Mouse (Mus musculus): ENCODE results near the gene Adam1a.
A peak's percentile ranks its signal among the peaks of the same experiment; 100 is the strongest.

Adam1a gene

GRCm38 (mm10) chr5:121544910-121545792 lies at the start of gene Adam1a, which contains the start of gene Gm42878:
Gene Adam1a, minus strand, starts transcription at chr5:121545482.
Gene Gm42878, minus strand, starts transcription at chr5:121545482.
- DNase-seq (ENCODE audit: low spot score in 2 of 2), result peak in 1 of 2 experiments; percentile 24

GRCm38 (mm10) chr5:121594714-121595313 lies 49.5 kb upstream of the Adam1a start:
- no peak for DNase-seq (ENCODE audit: low spot score in 2 of 2)

GRCm38 (mm10) chr5:121593451-121594401 lies 48.4 kb upstream of the Adam1a start, which contains the start of gene Aldh2:
Gene Aldh2, minus strand, starts transcription at chr5:121593824.
- DNase-seq (ENCODE audit: low spot score in 2 of 2), result peak; percentile 91

- DNase-seq (ENCODE audit: low spot score in 2 of 2), result no peak
Measured at GRCm38 (mm10) chr5:121592816-121593407, 47.6 kb upstream of the Adam1a start.

DNA sequence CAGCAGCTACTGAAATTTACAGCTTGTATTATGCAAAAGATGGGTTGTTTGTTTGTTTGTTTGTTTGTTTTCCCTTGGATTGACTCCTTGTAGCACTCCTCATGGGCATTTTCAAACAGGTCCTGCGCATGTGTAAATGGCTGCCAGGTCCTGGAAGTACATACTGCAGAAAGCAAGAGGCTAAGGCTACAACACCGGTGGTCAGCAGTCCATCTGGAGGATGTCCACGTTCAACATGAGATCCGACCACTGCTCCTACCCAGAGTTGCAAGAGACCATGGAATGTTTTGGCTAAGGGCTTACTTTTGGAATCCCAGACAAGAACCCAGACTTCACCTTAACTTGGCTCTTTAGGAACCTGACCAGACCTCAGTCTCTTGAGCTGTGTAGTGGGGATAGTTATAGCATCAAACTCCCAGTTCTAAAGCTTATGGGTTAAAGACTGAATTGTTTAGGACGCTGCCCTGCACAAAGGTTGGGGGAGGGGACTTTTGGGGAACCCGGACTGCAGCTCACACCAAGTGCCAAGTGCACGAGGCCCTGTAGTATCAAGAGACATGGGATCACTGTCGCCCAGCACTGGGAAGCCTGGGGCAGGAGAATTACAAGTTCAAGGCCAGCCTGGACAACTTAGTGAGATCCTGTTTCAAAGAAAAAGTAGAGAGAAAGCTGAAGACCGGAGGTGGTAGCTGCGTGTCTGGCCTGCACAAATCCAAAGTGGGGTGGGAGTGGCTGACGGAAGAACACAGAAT lies 47.0 kb upstream of the Adam1a start:
- DNase-seq (ENCODE audit: low spot score in 2 of 2), result peak in 1 of 2 experiments; percentile 32

DNA sequence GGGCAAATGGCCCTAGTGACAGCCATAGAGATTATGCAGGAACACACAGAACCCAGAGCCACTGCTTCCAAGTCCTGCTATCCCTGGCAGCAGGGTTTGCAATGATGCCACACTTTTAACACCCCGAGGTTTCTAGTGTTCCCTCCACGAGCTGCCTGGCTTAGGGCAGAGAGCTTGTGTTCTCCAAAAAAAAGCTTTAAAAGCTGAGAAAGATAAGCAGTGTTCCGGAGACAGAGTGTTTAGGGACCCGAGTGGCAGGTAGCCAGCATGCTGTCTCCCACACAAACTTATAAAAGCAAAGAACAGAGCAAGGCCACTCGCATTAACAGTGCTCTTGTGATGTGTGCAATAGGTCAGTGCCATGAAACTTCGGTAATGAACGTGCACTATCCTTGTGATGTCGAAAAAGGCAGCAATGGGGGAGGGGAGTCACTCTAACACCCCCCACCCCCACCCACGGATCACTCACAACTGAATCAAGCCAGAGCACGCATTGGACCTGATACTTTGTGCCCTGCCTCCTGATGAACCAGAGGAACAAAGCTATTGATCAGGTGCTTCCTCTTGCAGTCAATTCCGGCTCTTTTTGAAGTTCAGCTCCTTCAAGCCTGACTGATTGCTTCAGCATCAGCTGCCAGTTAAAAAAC lies 46.3 kb upstream of the Adam1a start:
- DNase-seq (ENCODE audit: low spot score in 2 of 2), result peak; percentile 35 to 58

GRCm38 (mm10) chr5:121589928-121590327 lies 44.6 kb upstream of the Adam1a start:
- DNase-seq (ENCODE audit: low spot score in 2 of 2), result no peak

DNA sequence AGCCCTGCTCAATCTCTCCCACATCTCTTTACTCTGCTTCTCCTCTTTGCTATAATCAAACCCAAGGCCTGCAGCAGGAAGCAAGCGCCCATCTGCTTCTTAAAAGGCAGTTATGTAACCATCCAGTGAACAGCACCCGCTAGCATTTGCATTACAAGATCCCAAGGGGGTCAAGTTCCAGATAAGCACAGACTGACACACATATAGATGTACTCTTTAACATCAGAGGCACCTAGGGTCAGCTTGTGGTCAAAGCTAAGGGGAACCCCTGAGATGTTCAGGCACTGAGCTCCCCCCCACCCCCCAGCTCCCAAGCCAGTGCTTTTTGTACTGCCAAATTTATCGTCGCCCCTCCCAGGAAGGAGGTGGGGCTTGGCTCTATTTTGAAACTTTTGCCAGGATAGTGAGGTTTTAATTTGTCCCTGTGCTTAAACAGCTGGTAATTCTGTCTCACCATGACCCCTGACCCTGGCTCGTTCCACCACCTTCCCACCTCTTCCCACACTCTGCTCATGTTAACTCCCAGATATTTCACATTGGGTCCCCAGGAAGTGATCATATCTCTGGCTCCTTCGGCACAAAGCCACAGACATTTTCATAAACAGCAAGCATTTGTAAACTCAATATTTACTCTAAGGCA lies 41.2 kb upstream of the Adam1a start:
- DNase-seq (ENCODE audit: low spot score in 2 of 2), result peak; percentile 83 to 85

- no peak for DNase-seq (ENCODE audit: low spot score in 2 of 2)
Measured at GRCm38 (mm10) chr5:121585699-121586098, 40.4 kb upstream of the Adam1a start.

- no peak for DNase-seq (ENCODE audit: low spot score in 2 of 2)
Measured at GRCm38 (mm10) chr5:121585005-121585404, 39.7 kb upstream of the Adam1a start.

- DNase-seq (ENCODE audit: low spot score in 2 of 2), result peak; percentile 97 to 98
Measured at GRCm38 (mm10) chr5:121583765-121584501, 38.7 kb upstream of the Adam1a start.

DNA sequence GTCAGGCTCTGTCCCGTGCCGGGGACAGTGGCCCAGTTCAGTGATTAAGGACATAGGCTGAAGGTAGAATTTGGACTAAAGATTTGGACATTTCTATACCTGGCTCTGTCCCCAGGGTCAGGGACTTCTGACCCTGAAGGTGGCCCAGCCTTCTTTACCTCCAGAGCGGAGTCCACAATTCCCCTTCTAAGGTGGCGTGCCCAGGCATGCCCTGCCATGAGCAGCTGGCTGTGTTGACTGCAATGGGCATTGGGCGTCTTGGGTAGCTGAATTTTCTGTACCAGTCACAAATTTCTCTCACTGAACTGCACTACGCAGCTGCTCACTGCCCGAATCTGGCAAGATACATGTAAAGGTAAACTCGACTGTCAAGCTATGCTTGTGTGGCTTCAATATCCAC lies 36.7 kb upstream of the Adam1a start:
- DNase-seq (ENCODE audit: low spot score in 2 of 2), result no peak

DNA sequence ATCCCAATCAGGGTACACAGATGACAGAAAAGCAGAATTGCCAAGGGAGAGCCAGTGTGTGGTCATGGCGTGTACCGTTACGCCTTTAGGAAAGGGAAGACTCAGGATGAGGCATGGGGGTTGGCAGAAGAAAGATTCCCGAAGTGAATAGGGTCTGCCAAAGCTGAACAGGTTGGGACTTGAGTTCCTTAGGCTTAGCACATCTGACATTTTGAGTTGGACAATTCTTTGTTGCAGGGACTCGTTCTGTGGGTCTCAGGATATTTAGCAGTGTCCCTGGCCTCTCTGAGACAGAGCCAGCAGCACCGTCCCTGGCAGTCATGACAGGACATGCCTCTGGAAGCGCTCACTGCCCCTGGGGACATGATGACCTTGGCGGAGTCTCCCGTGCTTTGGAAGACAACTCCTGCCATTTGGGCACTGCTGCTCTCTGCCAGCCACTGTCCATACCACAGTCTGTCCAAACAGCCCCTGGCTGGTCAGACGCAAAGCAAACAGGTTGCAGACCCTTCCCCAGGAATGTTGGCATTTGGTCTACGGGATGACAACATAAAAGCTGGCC lies 31.7 kb upstream of the Adam1a start:
- DNase-seq (ENCODE audit: low spot score in 2 of 2), result peak; percentile 41 to 48

DNA sequence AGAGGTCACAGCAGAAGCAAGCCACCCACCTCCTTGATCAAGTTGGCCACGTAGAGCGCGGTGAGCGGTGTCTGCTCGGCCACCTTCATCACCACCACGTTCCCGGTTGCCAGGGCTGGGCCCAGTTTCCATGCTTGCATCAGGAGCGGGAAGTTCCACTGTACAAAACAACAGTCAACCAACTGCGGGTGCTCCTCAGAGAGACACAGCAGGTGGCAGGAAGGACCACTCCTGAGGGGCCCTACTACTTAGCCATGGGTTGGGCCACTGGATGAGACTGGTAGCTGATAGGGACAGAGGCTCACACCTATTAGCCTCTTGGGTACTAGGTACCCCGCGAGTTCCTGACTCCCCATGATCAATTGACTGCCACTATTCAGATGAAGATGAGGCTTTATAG lies 30.6 kb upstream of the Adam1a start:
- no peak for DNase-seq (ENCODE audit: low spot score in 2 of 2)

DNA sequence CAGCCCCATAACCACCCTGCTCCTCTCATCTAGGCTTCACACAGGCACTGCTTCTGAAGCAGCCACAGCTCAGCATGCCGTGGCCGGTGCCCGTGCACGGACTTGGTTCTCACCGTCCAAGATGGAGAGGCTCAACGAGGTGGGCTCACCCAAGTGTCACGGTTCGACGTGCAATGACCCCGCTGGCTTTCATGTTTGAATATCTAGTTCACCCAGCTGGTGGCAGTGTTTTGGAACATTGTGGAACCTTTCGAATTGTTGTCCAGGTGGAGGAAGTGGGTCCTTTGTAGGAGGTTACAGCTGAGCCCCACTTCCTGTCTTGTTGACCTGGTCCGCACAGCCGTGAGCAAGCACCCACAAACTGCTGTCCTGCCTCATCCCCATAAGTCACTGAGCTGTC lies 28.9 kb upstream of the Adam1a start:
- DNase-seq (ENCODE audit: low spot score in 2 of 2), result no peak

- DNase-seq (ENCODE audit: low spot score in 2 of 2), result no peak
Measured at GRCm38 (mm10) chr5:121570787-121571186, 25.5 kb upstream of the Adam1a start.

GRCm38 (mm10) chr5:121569881-121570420 lies 24.7 kb upstream of the Adam1a start:
- no peak for DNase-seq (ENCODE audit: low spot score in 2 of 2)

- DNase-seq (ENCODE audit: low spot score in 2 of 2), result no peak
Measured at GRCm38 (mm10) chr5:121566035-121566681, 20.9 kb upstream of the Adam1a start.
